Mouse (Mus musculus) bone marrow macrophage, adult 2 months (primary cell): Measurements from ENCODE around the gene Cdh26.

Experiments
- CTCF ChIP-seq: IDR thresholded peaks from 2 replicates; pipeline ENCODE4 v1.5.1; 2012; ENCODE audit warnings: low read depth, mild to moderate bottlenecking, low read length, moderate library complexity
- POLR2A ChIP-seq: IDR thresholded peaks from 2 replicates; pipeline ENCODE4 v1.6.1; 2012; ENCODE audit warnings: mild to moderate bottlenecking, low read depth, low read length, borderline replicate concordance

DNA sequence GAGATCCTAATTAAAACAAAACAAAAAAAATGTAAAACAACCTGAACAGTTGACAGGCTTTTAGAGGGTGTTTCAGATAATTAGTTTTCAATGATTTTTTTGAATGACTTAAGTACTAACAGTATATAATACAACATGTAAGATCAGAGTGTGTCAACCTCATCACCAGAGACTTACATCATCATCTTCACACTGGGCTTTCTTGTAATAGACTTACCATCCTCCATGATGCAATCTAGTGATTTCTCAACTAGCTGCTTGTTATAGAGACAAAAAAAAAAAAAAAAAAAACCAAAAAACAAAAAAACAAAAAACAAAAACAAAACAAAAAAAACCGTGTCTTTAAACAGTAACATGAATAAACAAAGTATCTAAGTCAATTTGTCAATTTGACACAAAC, 21.3 kb upstream of the Cdh26 start:
- TF ChIP-seq POLR2A: no peak
- TF ChIP-seq CTCF: no peak
